ENCODE assay signal across 26 mouse cellular contexts in genomic region chr15:98818171-98818570, GRCm38 (mm10). TPM values are rescaled to one million over a fixed set of nuclear protein-coding genes. Genes with fewer than 3 reads are reported as not detected.
"Had no signal": no experiment of that assay in that cellular context is flagged by ENCODE, and none has a peak within 500 bp of the region (broad histone marks: within the 10 kb centered on the region; RNA-seq: fewer than 3 reads in every experiment).

No protein-coding gene starts in this region.

- H3K9me3 ChIP-seq: midbrain, embryonic 10.5 days; midbrain, embryonic 12.5 days; neural tube, embryonic 13.5 days; neural tube, embryonic 15.5 days had no signal

- H3K9ac ChIP-seq: lung, embryonic 14.5 days; midbrain, embryonic 12.5 days; neural tube, embryonic 13.5 days; neural tube, embryonic 15.5 days had no signal

- H3K4me2 ChIP-seq: lung, embryonic 14.5 days; midbrain, embryonic 12.5 days; neural tube, embryonic 13.5 days; neural tube, embryonic 15.5 days had no signal

- DNase-seq: lung, adult 18-20 months; lung, embryonic 14.5 days; lung, postnatal 10 days; lung, postnatal 4 days; midbrain, embryonic 14.5 days; retina, postnatal 1 day; right cerebral cortex, adult 18-20 months; right cerebral cortex, postnatal 25 days; right cerebral cortex, postnatal 4 days; spleen, adult 18-20 months; thymus, postnatal 14 days; thymus, postnatal 36 days had no signal

- H3K4me3 ChIP-seq: midbrain, embryonic 10.5 days; midbrain, embryonic 12.5 days; myocyte; neural tube, embryonic 13.5 days; neural tube, embryonic 15.5 days had no signal

- H3K27me3 ChIP-seq: midbrain, embryonic 12.5 days; neural tube, embryonic 13.5 days; neural tube, embryonic 15.5 days had no signal

- H3K27ac ChIP-seq: midbrain, embryonic 10.5 days; midbrain, embryonic 12.5 days; neural tube, embryonic 13.5 days; neural tube, embryonic 15.5 days had no signal

- H3K4me1 ChIP-seq: midbrain, embryonic 12.5 days; neural tube, embryonic 13.5 days; neural tube, embryonic 15.5 days had no signal

- ATAC-seq: midbrain, embryonic 16.5 days had no signal

RNA-seq across cellular contexts. Expression of gene Ddn, which starts 8.9 kb away (rescaled TPM):
- total RNA-seq: megakaryocyte-erythroid progenitor cell, adult 5-6 weeks had no signal
- polyA plus RNA-seq: liver, embryonic 16.5 days; lung, embryonic 16.5 days; small intestine, adult 2 months; stomach, embryonic 14.5 days; stomach, embryonic 16.5 days had no signal

RNA-seq across cellular contexts. Expression of gene Wnt1, which starts 28.5 kb away (rescaled TPM):
- total RNA-seq: megakaryocyte, adult 5-6 weeks; megakaryocyte-erythroid progenitor cell, adult 5-6 weeks had no signal
- polyA plus RNA-seq: liver, embryonic 16.5 days; lung, embryonic 14.5 days; lung, embryonic 16.5 days; small intestine, adult 2 months; stomach, embryonic 14.5 days; stomach, embryonic 16.5 days; thymus, postnatal 0 days had no signal

RNA-seq across cellular contexts. Expression of gene Wnt10b, which starts 40.2 kb away (rescaled TPM):
- total RNA-seq: megakaryocyte-erythroid progenitor cell, adult 5-6 weeks had no signal
- polyA plus RNA-seq: liver, embryonic 16.5 days; lung, embryonic 14.5 days; midbrain, embryonic 14.5 days; midbrain, embryonic 16.5 days; neural tube, embryonic 13.5 days; stomach, embryonic 14.5 days had no signal
